Mouse (Mus musculus): ENCODE measurements around the gene Gm28308.

Gene Gm28308

GRCm38 (mm10) chr6:52171331-52171730, 41.8 kb downstream of the Gm28308 start:
- in situ Hi-C loops (cut with MboI, MseI) = no loop called here

- in situ Hi-C loops (cut with MboI, MseI) = no loop called here
These were observed 42.3 kb downstream of the Gm28308 start for GRCm38 (mm10) chr6:52170898-52171223.

GRCm38 (mm10) chr6:52170166-52170897, 42.8 kb downstream of the Gm28308 start:
- in situ Hi-C loops (cut with MboI, MseI) = no loop called here

GRCm38 (mm10) chr6:52169499-52170165, 43.5 kb downstream of the Gm28308 start:
- in situ Hi-C loops (cut with MboI, MseI) = no loop called here

- in situ Hi-C loops (cut with MboI, MseI) = no loop called here
These were observed 44.7 kb downstream of the Gm28308 start for GRCm38 (mm10) chr6:52168191-52169055.

- in situ Hi-C loops (cut with MboI, MseI) = no loop called here
These were observed 45.4 kb downstream of the Gm28308 start for GRCm38 (mm10) chr6:52167736-52168161.

GRCm38 (mm10) chr6:52167176-52167575, 46.0 kb downstream of the Gm28308 start:
- in situ Hi-C loops (cut with MboI, MseI) = no loop called here

GRCm38 (mm10) chr6:52166431-52167077, 46.6 kb downstream of the Gm28308 start:
- in situ Hi-C loops (cut with MboI, MseI) = no loop called here

- in situ Hi-C loops (cut with MboI, MseI) = no loop called here
These were observed 47.4 kb downstream of the Gm28308 start for GRCm38 (mm10) chr6:52165441-52166370.

- in situ Hi-C loops (cut with MboI, MseI) = no loop called here
These were observed 48.3 kb downstream of the Gm28308 start, which contains the start of gene Hoxa2 for GRCm38 (mm10) chr6:52164626-52165440. Gene Hoxa2, minus strand, starts transcription at chr6:52164831.

- in situ Hi-C loops (cut with MboI, MseI) = no loop called here
These were observed 49.0 kb downstream of the Gm28308 start for GRCm38 (mm10) chr6:52164051-52164625.

- in situ Hi-C loops (cut with MboI, MseI) = no loop called here
These were observed 49.6 kb downstream of the Gm28308 start for GRCm38 (mm10) chr6:52163366-52164031.

- in situ Hi-C loops (cut with MboI, MseI) = no loop called here
These were observed 50.4 kb downstream of the Gm28308 start for GRCm38 (mm10) chr6:52162611-52163365.

- in situ Hi-C loops (cut with MboI, MseI) = no loop called here
These were observed 51.1 kb downstream of the Gm28308 start for GRCm38 (mm10) chr6:52162093-52162380.

GRCm38 (mm10) chr6:52161336-52162092, 51.6 kb downstream of the Gm28308 start:
- in situ Hi-C loops (cut with MboI, MseI) = no loop called here

GRCm38 (mm10) chr6:52160511-52161335, 52.4 kb downstream of the Gm28308 start:
- in situ Hi-C loops (cut with MboI, MseI) = no loop called here

GRCm38 (mm10) chr6:52159979-52160378, 53.2 kb downstream of the Gm28308 start:
- in situ Hi-C loops (cut with MboI, MseI) = loop anchor here (10.0 kb wide), 1 partner anchor 145 kb away; the partner anchor contains the start of gene Skap2

Measured in T-helper 2 cell (primary cell).